Mouse (Mus musculus): Measurements from ENCODE around the gene Fhl3.
"Not testable (repeated sequence)": the region's sequence is repeated elsewhere in the genome, so short reads cannot be mapped to it uniquely, and the experiment has no call there.

- TF ChIP-seq CTCF (IDR thresholded peaks at IDR 0.05; ENCODE audit: borderline replicate concordance, insufficient read depth, low read length); POLR2A (IDR thresholded peaks at IDR 0.05; ENCODE audit: low read depth, low read length): not testable (repeated sequence)
These were observed 13.3 kb downstream of the Fhl3 start for GRCm38 (mm10) chr4:124713850-124714249.

Data from embryonic fibroblast, embryonic 13.5 days (primary cell).